Mouse (Mus musculus): ENCODE measurements around the gene Rnf144b. TPM values are rescaled to one million over a fixed set of nuclear protein-coding genes. Genes with fewer than 3 reads are reported as not detected.

Rnf144b gene
- polyA plus RNA-seq, 1 experiment from 2014 or later: 2.5 TPM

DNA sequence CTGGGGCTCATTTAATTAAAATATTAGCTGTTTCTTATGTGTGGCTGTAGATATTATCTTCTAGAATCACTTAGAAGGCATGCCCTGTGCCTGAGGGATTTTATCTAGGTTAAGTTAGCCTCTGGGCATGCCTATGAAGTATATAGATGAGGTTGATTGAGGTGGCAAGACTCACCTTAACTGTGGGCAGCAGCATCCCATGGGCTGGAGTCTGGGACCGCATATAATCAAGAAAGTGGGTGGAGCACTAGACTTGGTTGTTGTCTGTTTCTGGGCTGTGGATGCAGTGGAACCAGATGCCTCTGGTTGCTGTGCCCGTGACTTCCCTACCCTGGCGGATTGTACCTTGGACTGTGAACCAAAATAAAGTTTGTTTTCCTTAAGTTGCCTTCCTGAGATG is 10.4 kb upstream of the Rnf144b start:
- peaks cover 61% of the 10 kb centered on the region for H3K4me1 ChIP-seq (ENCODE audit: control insufficient read depth, low read depth, low read length)
- H3K9me3 ChIP-seq (replicated peaks; ENCODE audit: control insufficient read depth, low read length): no peaks in the 10 kb centered on the region
- H3K4me3 ChIP-seq (ENCODE audit: low read depth, low read length): peak overlapping the region; percentile 37; the same call in 1 of the 2 replicates
- peak overlapping the region; percentile 55 for H3K4me2 ChIP-seq (ENCODE audit: low read depth, low read length)
- WGBS (ENCODE audit: insufficient replicate concordance): 50% methylated on average over 3 of the region's 3 CpGs
- peak overlapping the region; percentile 34 for H3K9ac ChIP-seq (ENCODE audit: low read depth, low read length)
- no peaks in the 10 kb centered on the region for H3K27me3 ChIP-seq (ENCODE audit: control insufficient read depth, insufficient read depth, low read depth, low read length)
- peak; percentile 26 for ATAC-seq (ENCODE audit: low read depth)
- peak overlapping the region; percentile 90 for H3K27ac ChIP-seq (ENCODE audit: low read length)
- no peaks in the 10 kb centered on the region for H3K36me3 ChIP-seq (ENCODE audit: control insufficient read depth, insufficient read depth)

DNA sequence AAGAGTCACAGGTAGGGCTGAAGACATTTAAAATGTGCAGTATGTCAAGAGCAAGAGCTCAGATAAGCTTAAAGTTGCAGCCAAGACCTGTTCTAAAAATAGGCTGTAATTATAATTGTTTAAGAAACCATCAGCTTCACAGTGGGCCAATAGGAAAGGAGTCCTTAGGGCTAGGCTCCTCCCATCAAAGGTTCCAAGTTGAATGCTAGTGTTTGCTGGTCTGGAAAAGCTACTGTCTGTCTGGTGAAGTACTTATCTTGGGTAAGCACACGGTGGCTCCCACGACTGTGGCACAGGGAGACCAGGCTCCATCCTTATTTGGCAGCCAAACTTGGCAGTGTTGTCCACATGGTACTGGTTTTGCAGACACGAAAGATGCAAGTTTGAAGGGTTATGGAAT is 9.5 kb upstream of the Rnf144b start:
- 12% methylated on average over 3 of the region's 3 CpGs for WGBS (ENCODE audit: insufficient replicate concordance)
- Histone ChIP-seq H3K4me3 (ENCODE audit: low read depth, low read length) (no peak overlapping the region), H3K27ac (ENCODE audit: low read length) (peak overlapping the region; percentile 90), H3K36me3 (ENCODE audit: control insufficient read depth, insufficient read depth) (no peaks in the 10 kb centered on the region), H3K4me1 (ENCODE audit: control insufficient read depth, low read depth, low read length) (peaks cover 55% of the 10 kb centered on the region), H3K27me3 (ENCODE audit: control insufficient read depth, insufficient read depth, low read depth, low read length) (no peaks in the 10 kb centered on the region), H3K9me3 (replicated peaks; ENCODE audit: control insufficient read depth, low read length) (no peaks in the 10 kb centered on the region), H3K4me2 (ENCODE audit: low read depth, low read length) (peak overlapping the region; percentile 55), H3K9ac (ENCODE audit: low read depth, low read length) (peak overlapping the region; percentile 34; the same call in 1 of the 2 replicates)
- ATAC-seq (ENCODE audit: low read depth): peak; percentile 77

DNA sequence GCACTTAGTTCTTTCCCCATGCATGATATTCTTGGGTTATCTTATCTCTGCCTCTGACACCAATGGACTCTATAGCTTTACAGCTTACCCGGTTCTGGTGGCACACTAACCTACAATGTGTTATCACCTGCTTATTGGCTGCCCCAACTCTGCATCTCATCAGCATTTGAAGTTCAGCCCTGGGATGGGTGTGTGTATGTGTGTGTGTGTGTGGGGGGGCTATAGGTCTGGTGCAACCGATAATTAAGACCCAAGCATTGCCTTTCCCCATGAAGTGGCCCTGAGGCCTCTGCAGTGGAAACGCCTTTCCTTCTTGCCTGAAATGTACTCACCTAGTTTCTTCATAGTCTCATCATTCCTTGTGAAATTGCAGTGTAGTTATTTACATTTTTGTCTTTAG is 6.5 kb upstream of the Rnf144b start:
- Histone ChIP-seq H3K9me3 (replicated peaks; ENCODE audit: control insufficient read depth, low read length) (no peaks in the 10 kb centered on the region), H3K4me3 (ENCODE audit: low read depth, low read length) (no peak overlapping the region), H3K36me3 (ENCODE audit: control insufficient read depth, insufficient read depth) (no peaks in the 10 kb centered on the region), H3K4me2 (ENCODE audit: low read depth, low read length) (no peak overlapping the region), H3K27me3 (ENCODE audit: control insufficient read depth, insufficient read depth, low read depth, low read length) (peaks cover 3% of the 10 kb centered on the region), H3K27ac (ENCODE audit: low read length) (no peak overlapping the region), H3K4me1 (ENCODE audit: control insufficient read depth, low read depth, low read length) (peaks cover 28% of the 10 kb centered on the region), H3K9ac (ENCODE audit: low read depth, low read length) (no peak overlapping the region; the same call in 1 of the 2 replicates)
- peak; percentile 37 for ATAC-seq (ENCODE audit: low read depth)
- 54% methylated on average over 3 of the region's 3 CpGs for WGBS (ENCODE audit: insufficient replicate concordance)

DNA sequence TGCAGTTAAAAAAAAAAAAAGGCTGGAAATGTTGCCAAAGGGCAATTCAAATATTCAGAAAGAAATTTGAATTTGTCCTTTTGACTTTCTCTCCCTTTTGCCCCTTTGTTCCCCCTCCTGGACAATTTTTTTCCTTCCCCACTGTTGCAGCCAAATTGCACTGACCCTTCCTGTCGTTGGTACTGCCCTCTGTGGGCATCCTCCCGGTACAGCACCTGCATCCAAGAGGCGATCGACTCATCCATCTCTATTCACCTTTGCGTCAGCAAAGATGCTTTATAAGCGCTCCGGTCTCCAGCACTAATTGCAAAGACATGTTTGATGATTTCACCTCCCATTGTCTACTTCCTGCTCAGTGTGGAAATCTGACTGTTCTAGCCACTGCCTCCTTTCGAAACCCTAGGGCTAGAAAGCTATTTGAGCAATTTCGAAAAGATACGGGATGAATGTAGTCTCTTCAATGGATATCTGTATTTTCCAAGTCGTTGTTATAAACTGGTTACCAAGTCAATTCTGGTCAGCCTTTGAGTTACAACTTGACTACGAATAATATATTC is 1.0 kb upstream of the Rnf144b start:
- no peaks in the 10 kb centered on the region; the same call in none of the 2 replicates for H3K4me1 ChIP-seq (ENCODE audit: control insufficient read depth, low read depth, low read length)
- no peak for ATAC-seq (ENCODE audit: low read depth)
- no peaks in the 10 kb centered on the region for H3K36me3 ChIP-seq (ENCODE audit: control insufficient read depth, insufficient read depth)
- H3K4me3 ChIP-seq (ENCODE audit: low read depth, low read length): no peak overlapping the region
- H3K4me2 ChIP-seq (ENCODE audit: low read depth, low read length): no peak overlapping the region
- no peak overlapping the region for H3K9ac ChIP-seq (ENCODE audit: low read depth, low read length)
- no peaks in the 10 kb centered on the region for H3K9me3 ChIP-seq (replicated peaks; ENCODE audit: control insufficient read depth, low read length)
- no peak overlapping the region for H3K27ac ChIP-seq (ENCODE audit: low read length)
- peaks cover 35% of the 10 kb centered on the region for H3K27me3 ChIP-seq (ENCODE audit: control insufficient read depth, insufficient read depth, low read depth, low read length)
- 37% methylated on average over 12 of the region's 12 CpGs for WGBS (ENCODE audit: insufficient replicate concordance)

DNA sequence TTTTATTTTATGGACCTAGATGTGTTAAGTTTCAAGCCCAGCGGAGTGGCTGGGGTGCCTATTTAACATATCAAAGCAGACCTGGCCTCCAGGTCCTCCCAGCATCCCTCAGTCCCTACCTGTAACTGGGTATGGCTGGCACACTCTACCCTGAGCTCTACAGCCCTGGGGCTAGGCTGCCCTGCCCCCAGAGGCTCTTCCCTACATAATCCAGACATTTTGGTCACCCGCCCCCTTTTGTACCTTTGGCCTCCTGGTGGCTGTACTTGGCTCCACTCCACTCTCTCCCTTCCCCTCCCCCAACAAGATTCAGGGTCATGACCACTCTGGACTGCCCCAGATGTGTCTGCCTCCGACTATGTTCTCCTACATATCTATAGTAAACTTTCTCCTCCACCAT is 2.0 kb downstream of the Rnf144b start:
- H3K4me2 ChIP-seq (ENCODE audit: low read depth, low read length): no peak overlapping the region
- H3K27me3 ChIP-seq (ENCODE audit: control insufficient read depth, insufficient read depth, low read depth, low read length): peaks cover 35% of the 10 kb centered on the region
- H3K27ac ChIP-seq (ENCODE audit: low read length): no peak overlapping the region
- H3K4me3 ChIP-seq (ENCODE audit: low read depth, low read length): no peak overlapping the region
- ATAC-seq (ENCODE audit: low read depth): peak; percentile 80
- H3K36me3 ChIP-seq (ENCODE audit: control insufficient read depth, insufficient read depth): no peaks in the 10 kb centered on the region
- WGBS (ENCODE audit: insufficient replicate concordance): 59% methylated on average over 3 of the region's 3 CpGs
- H3K9me3 ChIP-seq (replicated peaks; ENCODE audit: control insufficient read depth, low read length): no peaks in the 10 kb centered on the region
- no peak overlapping the region for H3K9ac ChIP-seq (ENCODE audit: low read depth, low read length)
- no peaks in the 10 kb centered on the region; the same call in 1 of the 2 replicates for H3K4me1 ChIP-seq (ENCODE audit: control insufficient read depth, low read depth, low read length)

DNA sequence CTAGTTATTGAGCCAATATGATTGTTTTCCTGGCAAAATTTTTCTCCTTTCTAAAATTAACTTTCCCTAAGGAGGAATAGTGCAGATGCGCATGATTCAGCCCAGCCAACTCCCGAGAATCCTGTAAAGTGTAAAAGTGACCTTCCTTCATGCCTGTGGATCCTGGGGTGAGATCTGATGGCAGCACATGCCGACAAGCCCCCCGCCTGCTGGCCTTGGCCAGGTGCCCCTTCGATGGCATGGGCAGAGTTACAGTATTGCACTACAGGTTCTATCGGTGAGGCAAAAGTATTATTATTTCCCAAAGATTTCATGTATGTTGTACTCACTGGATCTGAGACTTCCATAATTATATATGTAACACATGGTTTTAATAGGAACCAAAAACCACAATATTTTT is 2.5 kb downstream of the Rnf144b start:
- Histone ChIP-seq H3K4me2 (ENCODE audit: low read depth, low read length) (no peak overlapping the region), H3K27ac (ENCODE audit: low read length) (no peak overlapping the region), H3K36me3 (ENCODE audit: control insufficient read depth, insufficient read depth) (no peaks in the 10 kb centered on the region), H3K4me1 (ENCODE audit: control insufficient read depth, low read depth, low read length) (no peaks in the 10 kb centered on the region; the same call in 1 of the 2 replicates), H3K4me3 (ENCODE audit: low read depth, low read length) (no peak overlapping the region), H3K9ac (ENCODE audit: low read depth, low read length) (no peak overlapping the region), H3K27me3 (ENCODE audit: control insufficient read depth, insufficient read depth, low read depth, low read length) (peaks cover 35% of the 10 kb centered on the region), H3K9me3 (replicated peaks; ENCODE audit: control insufficient read depth, low read length) (no peaks in the 10 kb centered on the region)
- WGBS (ENCODE audit: insufficient replicate concordance): 77% methylated on average over 6 of the region's 6 CpGs
- no peak for ATAC-seq (ENCODE audit: low read depth)

DNA sequence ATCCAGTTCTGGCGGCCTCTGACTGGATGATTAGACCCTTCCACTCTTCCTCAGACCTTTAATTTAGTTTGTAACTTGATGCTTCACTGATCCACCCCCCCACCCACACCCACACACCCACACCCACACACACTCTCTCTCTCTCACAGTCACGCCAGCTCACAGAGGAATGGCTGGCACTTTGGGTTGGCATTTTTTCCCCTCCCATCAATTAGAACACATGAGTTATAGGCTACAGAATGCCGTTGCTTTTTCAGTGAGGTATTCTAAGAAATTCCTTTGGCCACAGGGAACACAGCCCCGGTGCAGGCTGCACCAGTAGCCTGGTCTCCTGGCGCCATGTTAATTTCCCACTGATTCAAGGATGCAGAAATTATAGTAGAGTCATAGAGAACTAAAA is 3.1 kb downstream of the Rnf144b start:
- Histone ChIP-seq H3K27me3 (ENCODE audit: control insufficient read depth, insufficient read depth, low read depth, low read length) (peaks cover 35% of the 10 kb centered on the region), H3K9ac (ENCODE audit: low read depth, low read length) (no peak overlapping the region)
- 68% methylated on average over 5 of the region's 5 CpGs for WGBS (ENCODE audit: insufficient replicate concordance)

DNA sequence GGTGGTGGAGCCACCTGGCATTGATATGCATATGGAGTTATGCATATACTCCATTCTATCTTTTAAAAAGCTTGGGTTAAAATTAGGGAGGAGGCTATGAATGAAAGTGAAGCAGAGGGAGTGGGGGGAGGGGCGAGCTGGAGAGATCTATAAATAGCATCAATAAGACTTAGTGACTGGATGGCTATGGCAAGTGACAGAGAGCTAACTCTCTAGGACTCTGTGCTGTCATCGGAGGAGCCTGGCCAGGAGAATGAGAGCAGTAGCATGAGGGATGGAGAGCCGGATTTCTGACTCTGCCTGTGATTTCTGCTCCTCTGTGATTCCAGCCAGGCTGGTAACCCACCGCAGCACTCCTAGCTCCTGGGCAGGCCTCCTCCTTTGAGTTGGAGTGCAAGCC is 6.6 kb downstream of the Rnf144b start:
- no peak overlapping the region for H3K4me3 ChIP-seq (ENCODE audit: low read depth, low read length)
- no peak overlapping the region for H3K9ac ChIP-seq (ENCODE audit: low read depth, low read length)
- ATAC-seq (ENCODE audit: low read depth): no peak
- H3K4me1 ChIP-seq (ENCODE audit: control insufficient read depth, low read depth, low read length): no peaks in the 10 kb centered on the region; the same call in 1 of the 2 replicates
- no peaks in the 10 kb centered on the region for H3K36me3 ChIP-seq (ENCODE audit: control insufficient read depth, insufficient read depth)
- peaks cover 3% of the 10 kb centered on the region for H3K27me3 ChIP-seq (ENCODE audit: control insufficient read depth, insufficient read depth, low read depth, low read length)
- no peak overlapping the region for H3K27ac ChIP-seq (ENCODE audit: low read length)
- H3K4me2 ChIP-seq (ENCODE audit: low read depth, low read length): no peak overlapping the region
- no peaks in the 10 kb centered on the region for H3K9me3 ChIP-seq (replicated peaks; ENCODE audit: control insufficient read depth, low read length)
- 66% methylated on average over 4 of the region's 4 CpGs for WGBS (ENCODE audit: insufficient replicate concordance)

More for the DNA sequence above, 3.1 kb downstream of the Rnf144b start:
- H3K36me3 ChIP-seq (ENCODE audit: control insufficient read depth, insufficient read depth): no peaks in the 10 kb centered on the region
- H3K27ac ChIP-seq (ENCODE audit: low read length): no peak overlapping the region
- ATAC-seq (ENCODE audit: low read depth): no peak
- no peak overlapping the region for H3K4me2 ChIP-seq (ENCODE audit: low read depth, low read length)
- H3K4me3 ChIP-seq (ENCODE audit: low read depth, low read length): no peak overlapping the region
- H3K4me1 ChIP-seq (ENCODE audit: control insufficient read depth, low read depth, low read length): no peaks in the 10 kb centered on the region; the same call in 1 of the 2 replicates
- no peaks in the 10 kb centered on the region for H3K9me3 ChIP-seq (replicated peaks; ENCODE audit: control insufficient read depth, low read length)

DNA sequence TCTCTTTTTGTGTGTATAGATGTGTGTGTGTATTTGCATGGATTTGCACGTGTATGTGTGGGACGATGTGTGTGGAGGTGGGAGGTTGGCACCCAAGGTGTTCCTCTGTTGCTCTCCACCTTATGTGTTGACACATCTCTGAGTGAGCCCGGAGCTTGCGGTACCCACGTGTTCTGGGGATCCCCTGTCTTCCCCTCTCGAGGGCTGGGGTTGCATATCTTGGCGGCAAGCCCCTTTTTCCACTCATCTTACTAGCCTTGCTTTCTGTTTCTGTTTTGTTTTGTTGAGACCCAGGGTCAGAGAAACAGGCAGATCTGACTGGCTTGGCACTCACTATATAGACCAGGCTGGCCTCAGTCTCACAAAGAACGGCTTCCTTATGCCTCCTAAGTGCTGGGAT is 10.6 kb downstream of the Rnf144b start:
- no peak overlapping the region for H3K4me3 ChIP-seq (ENCODE audit: low read depth, low read length)
- H3K27ac ChIP-seq (ENCODE audit: low read length): no peak overlapping the region
- no peak overlapping the region for H3K9ac ChIP-seq (ENCODE audit: low read depth, low read length)
- H3K9me3 ChIP-seq (replicated peaks; ENCODE audit: control insufficient read depth, low read length): no peaks in the 10 kb centered on the region
- no peaks in the 10 kb centered on the region for H3K36me3 ChIP-seq (ENCODE audit: control insufficient read depth, insufficient read depth)
- no peaks in the 10 kb centered on the region for H3K4me1 ChIP-seq (ENCODE audit: control insufficient read depth, low read depth, low read length)
- 77% methylated on average over 8 of the region's 8 CpGs for WGBS (ENCODE audit: insufficient replicate concordance)
- ATAC-seq (ENCODE audit: low read depth): no peak
- no peaks in the 10 kb centered on the region for H3K27me3 ChIP-seq (ENCODE audit: control insufficient read depth, insufficient read depth, low read depth, low read length)
- H3K4me2 ChIP-seq (ENCODE audit: low read depth, low read length): no peak overlapping the region
